ENCODE assay signal across 7 mouse cellular contexts in genomic region chr14:21991856-21992255, GRCm38 (mm10). TPM values are rescaled to one million over a fixed set of nuclear protein-coding genes. Genes with fewer than 3 reads are reported as not detected.
DNase-seq lines count a peak whose midpoint lies in the region; ATAC-seq and TF ChIP-seq lines count a peak whose summit lies in the region.

No protein-coding gene starts in this region.

- H3K4me3 ChIP-seq in midbrain, embryonic 10.5 days = peak overlapping the region; percentile 77
- H3K4me3 ChIP-seq in midbrain, postnatal 0 days (ENCODE audit: low read depth, low read length) = no peak overlapping the region
- H3K4me3 ChIP-seq in hindbrain, embryonic 11.5 days (ENCODE audit: low read depth, low read length) = peak overlapping the region; percentile 94
- H3K4me3 ChIP-seq in limb, embryonic 13.5 days = peak overlapping the region; percentile 92

- no peak for TF ChIP-seq CTCF in midbrain, postnatal 0 days (IDR thresholded peaks at IDR 0.05)

- H3K27me3 ChIP-seq in midbrain, embryonic 10.5 days (ENCODE audit: low read depth, poor library complexity, severe bottlenecking) = peaks cover 72% of the 10 kb centered on the region
- peaks cover 42% of the 10 kb centered on the region for H3K27me3 ChIP-seq in midbrain, postnatal 0 days (ENCODE audit: insufficient read depth, low read length)
- peaks cover 14% of the 10 kb centered on the region for H3K27me3 ChIP-seq in hindbrain, embryonic 11.5 days (ENCODE audit: control insufficient read depth, insufficient read depth, low read length)
- H3K27me3 ChIP-seq in limb, embryonic 13.5 days = peaks cover 59% of the 10 kb centered on the region

- DNase-seq in midbrain, embryonic 10.5 days (ENCODE audit: low spot score) = peak; percentile 36
- no peak for DNase-seq in midbrain, postnatal 0 days (ENCODE audit: low spot score)
- DNase-seq in hindbrain, embryonic 11.5 days (ENCODE audit: low spot score) = peak; percentile 37
- DNase-seq in urinary bladder, postnatal 10 days (ENCODE audit: low spot score) = no peak
- DNase-seq in frontal cortex, postnatal 14 days (ENCODE audit: low spot score in 2 of 2) = no peak
- DNase-seq in urinary bladder, adult 2 months (ENCODE audit: low spot score) = no peak

- peak overlapping the region; percentile 76 for H3K27ac ChIP-seq in midbrain, embryonic 10.5 days (replicated peaks)
- no peak overlapping the region for H3K27ac ChIP-seq in midbrain, postnatal 0 days (ENCODE audit: low read depth, low read length)
- 0 out of 2 replicates have a peak overlapping the region, but pooled peaks have one; percentile 24 for H3K27ac ChIP-seq in hindbrain, embryonic 11.5 days (ENCODE audit: low read depth, low read length)
- no peak overlapping the region; the same call in 1 of the 2 replicates for H3K27ac ChIP-seq in limb, embryonic 13.5 days

- no peaks in the 10 kb centered on the region for H3K36me3 ChIP-seq in midbrain, embryonic 10.5 days
- no peaks in the 10 kb centered on the region for H3K36me3 ChIP-seq in midbrain, postnatal 0 days (ENCODE audit: insufficient read depth, low read length)
- H3K36me3 ChIP-seq in hindbrain, embryonic 11.5 days (ENCODE audit: control insufficient read depth, insufficient read depth, low read length) = no peaks in the 10 kb centered on the region
- no peaks in the 10 kb centered on the region for H3K36me3 ChIP-seq in limb, embryonic 13.5 days

- no peak for ATAC-seq in midbrain, postnatal 0 days (ENCODE audit: low FRiP score)
- no peak for ATAC-seq in hindbrain, embryonic 11.5 days (ENCODE audit: low FRiP score)
- no peak for ATAC-seq in limb, embryonic 13.5 days (ENCODE audit: low FRiP score, low read depth)

- no peaks in the 10 kb centered on the region for H3K9me3 ChIP-seq in midbrain, embryonic 10.5 days (replicated peaks)
- no peaks in the 10 kb centered on the region for H3K9me3 ChIP-seq in midbrain, postnatal 0 days (ENCODE audit: low read length)
- no peaks in the 10 kb centered on the region for H3K9me3 ChIP-seq in hindbrain, embryonic 11.5 days (ENCODE audit: control insufficient read depth, low read length)
- H3K9me3 ChIP-seq in limb, embryonic 13.5 days = no peaks in the 10 kb centered on the region

- no peak overlapping the region for H3K4me2 ChIP-seq in midbrain, postnatal 0 days (ENCODE audit: low read depth, low read length, poor library complexity, severe bottlenecking)
- peak overlapping the region; percentile 83 for H3K4me2 ChIP-seq in hindbrain, embryonic 11.5 days (replicated peaks; ENCODE audit: low read depth, low read length)
- H3K4me2 ChIP-seq in limb, embryonic 13.5 days (replicated peaks) = peak overlapping the region; percentile 86

- peaks cover 75% of the 10 kb centered on the region for H3K4me1 ChIP-seq in midbrain, embryonic 10.5 days
- H3K4me1 ChIP-seq in midbrain, postnatal 0 days (ENCODE audit: insufficient read depth, low read length) = peaks cover 16% of the 10 kb centered on the region
- H3K4me1 ChIP-seq in hindbrain, embryonic 11.5 days (replicated peaks; ENCODE audit: control insufficient read depth, insufficient read depth, low read length) = peaks cover 8% of the 10 kb centered on the region
- H3K4me1 ChIP-seq in limb, embryonic 13.5 days = peaks cover 60% of the 10 kb centered on the region

- H3K9ac ChIP-seq in midbrain, postnatal 0 days (replicated peaks; ENCODE audit: low read length, poor library complexity, severe bottlenecking) = no peak overlapping the region
- peak overlapping the region; percentile 37 for H3K9ac ChIP-seq in hindbrain, embryonic 11.5 days (ENCODE audit: low read depth, low read length)
- H3K9ac ChIP-seq in limb, embryonic 13.5 days = peak overlapping the region; percentile 48

- WGBS in midbrain, embryonic 10.5 days = 6% methylated on average over 5 of the region's 5 CpGs
- WGBS in midbrain, postnatal 0 days = 41% methylated on average over 5 of the region's 5 CpGs
- 5% methylated on average over 5 of the region's 5 CpGs for WGBS in hindbrain, embryonic 11.5 days
- 24% methylated on average over 5 of the region's 5 CpGs for WGBS in limb, embryonic 13.5 days

RNA-seq across cellular contexts. Expression of gene Zfp503, which starts 2.5 kb away (rescaled TPM):
- 11.2 and 13.0 TPM in 2 replicates for polyA plus RNA-seq in midbrain, embryonic 10.5 days (2016; fragmentation: Nextera tagmentation; extraction: Ambion mirVana)
- 9.1 and 10.1 TPM in 2 replicates for total RNA-seq in midbrain, postnatal 0 days (2014; rRNA removed)
- polyA plus RNA-seq in midbrain, postnatal 0 days (2015; fragmentation: Nextera tagmentation; extraction: Ambion mirVana) = 4.2 and 4.3 TPM in 2 replicates
- 11.8 and 15.4 TPM in 2 replicates for polyA plus RNA-seq in hindbrain, embryonic 11.5 days (2014; fragmentation: Nextera tagmentation; extraction: Ambion mirVana)
- 25.8 and 26.2 TPM in 2 replicates for polyA plus RNA-seq in limb, embryonic 13.5 days (2015; fragmentation: Nextera tagmentation; extraction: Ambion mirVana)
- 14.3 and 26.0 TPM in 2 replicates for polyA plus RNA-seq in urinary bladder, adult 2 months (2012; rRNA removed)

RNA-seq across cellular contexts. Expression of gene Lrmda, which starts 27.7 kb away (rescaled TPM):
- polyA plus RNA-seq in midbrain, embryonic 10.5 days (2016; fragmentation: Nextera tagmentation; extraction: Ambion mirVana) = 0.38 TPM in 1 of 2 replicates, not detected in the other
- total RNA-seq in midbrain, postnatal 0 days (2014; rRNA removed) = not detected in 2 replicates
- 0.34 and 0.35 TPM in 2 replicates for polyA plus RNA-seq in midbrain, postnatal 0 days (2015; fragmentation: Nextera tagmentation; extraction: Ambion mirVana)
- polyA plus RNA-seq in hindbrain, embryonic 11.5 days (2014; fragmentation: Nextera tagmentation; extraction: Ambion mirVana) = 0.20 and 0.91 TPM in 2 replicates
- polyA plus RNA-seq in limb, embryonic 13.5 days (2015; fragmentation: Nextera tagmentation; extraction: Ambion mirVana) = 0.36 and 0.38 TPM in 2 replicates
- polyA plus RNA-seq in urinary bladder, adult 2 months (2012; rRNA removed) = 0.74 and 1.3 TPM in 2 replicates

Comparison
In these comparisons a context has a peak if more than half of its experiments do, and no peak if none do; other contexts are left out.
1. DNase-seq: peak in midbrain, embryonic 10.5 days (single experiment) and hindbrain, embryonic 11.5 days (single experiment); none in midbrain, postnatal 0 days (single experiment), urinary bladder, postnatal 10 days (single experiment), frontal cortex, postnatal 14 days (0 of 2) and urinary bladder, adult 2 months (single experiment).
2. H3K27ac ChIP-seq: peak in midbrain, embryonic 10.5 days (single experiment) and hindbrain, embryonic 11.5 days (single experiment); none in midbrain, postnatal 0 days (single experiment) and limb, embryonic 13.5 days (single experiment).